Mouse (Mus musculus) liver, postnatal 0 days (tissue): ENCODE measurements at regions not wholly inside any gene's neighbourhood (a gene's known extent, or its start where the extent isn't known, plus 50 kb on each side); places are given as distances from the start of the nearest gene placed in this dataset.

Experiments used
- ATAC-seq: fragments of 200-750 bp; cut with Nextera tagmentation; 2 replicates; pipeline ENCODE4 v1.8.0; 2017; ENCODE audit warnings: mild to moderate bottlenecking, moderate library complexity
- DNase-seq: peaks from one replicate; pipeline ENCODE4 v3.0.0-alpha.2; 2016
- H3K27ac ChIP-seq: fragments of 300-500 bp; sonication (generic); 2 replicates; pipeline ENCODE4 v1.5.1; 2014; ENCODE audit warnings: antibody characterized with exemption, moderate library complexity, mild to moderate bottlenecking, low read depth
- H3K27me3 ChIP-seq: fragments of 300-500 bp; sonication (generic); 2 replicates; pipeline ENCODE4 v1.6.1; 2014; ENCODE audit warnings: low read length, control low read depth, mixed read lengths; ENCODE audit not compliant: insufficient read depth
- H3K36me3 ChIP-seq: fragments of 300-500 bp; sonication (generic); replicated peaks from 2 replicates; pipeline ENCODE4 v1.6.1; 2014; ENCODE audit warnings: mild to moderate bottlenecking, control low read depth, low read length, moderate library complexity, mixed read lengths; ENCODE audit not compliant: insufficient read depth
- H3K4me1 ChIP-seq: fragments of 300-500 bp; sonication (generic); 2 replicates; pipeline ENCODE4 v1.6.1; 2014; ENCODE audit warnings: antibody characterized with exemption, mild to moderate bottlenecking, control low read depth; ENCODE audit not compliant: insufficient read depth
- H3K4me2 ChIP-seq: fragments of 300-500 bp; sonication (generic); 2 replicates; pipeline ENCODE4 v1.6.1; 2014; ENCODE audit warnings: low read depth, mild to moderate bottlenecking, low read length, moderate library complexity, mixed read lengths
- H3K4me3 ChIP-seq: fragments of 300-500 bp; sonication (generic); 2 replicates; pipeline ENCODE4 v1.5.1; 2014; ENCODE audit warnings: low read depth, low read length
- H3K9ac ChIP-seq: fragments of 300-500 bp; sonication (generic); replicated peaks from 2 replicates; pipeline ENCODE4 v1.6.1; 2014; ENCODE audit warnings: mild to moderate bottlenecking, moderate library complexity
- H3K9me3 ChIP-seq: fragments of 300-500 bp; sonication (generic); 2 replicates; pipeline ENCODE4 v1.6.1; 2016; ENCODE audit warnings: mild to moderate bottlenecking, control low read depth, low read length, mixed read lengths
- CTCF ChIP-seq: sonication (generic); IDR thresholded peaks from 2 replicates; pipeline ENCODE4 v1.5.1; 2016; ENCODE audit warnings: antibody characterized with exemption, low read depth
- EP300 ChIP-seq: IDR thresholded peaks from 2 replicates; pipeline ENCODE4 v1.6.1; 2016; ENCODE audit warnings: antibody characterized with exemption, low read depth, mild to moderate bottlenecking
- WGBS: fragments of 180-500 bp; shearing (Covaris S2); extraction: QIAGEN DNeasy Blood & Tissue Kit; methylation state at CpG from one replicate; pipeline ENCODE4 v1.1.7; 2014; ENCODE audit not compliant: insufficient replicate concordance; 5-methylcytosine and 5-hydroxymethylcytosine counted together

- H3K4me2 ChIP-seq = no peak overlapping the region
- DNase-seq (no peak), ATAC-seq (no peak)
- H3K27ac ChIP-seq = no peak overlapping the region
- no peaks in the 10 kb centered on the region for H3K36me3 ChIP-seq
- no peaks in the 10 kb centered on the region for H3K27me3 ChIP-seq
- no peaks in the 10 kb centered on the region for H3K4me1 ChIP-seq
- no peak overlapping the region for H3K9ac ChIP-seq
- no peaks in the 10 kb centered on the region for H3K9me3 ChIP-seq
- WGBS = 18% methylated on average over 1 of the region's 1 CpGs
- TF ChIP-seq CTCF (no peak), EP300 (no peak)
- H3K4me3 ChIP-seq = no peak overlapping the region
These were observed 106.0 kb upstream of the Cdh4 start for GRCm38 (mm10) chr2:179336235-179336634.

DNA sequence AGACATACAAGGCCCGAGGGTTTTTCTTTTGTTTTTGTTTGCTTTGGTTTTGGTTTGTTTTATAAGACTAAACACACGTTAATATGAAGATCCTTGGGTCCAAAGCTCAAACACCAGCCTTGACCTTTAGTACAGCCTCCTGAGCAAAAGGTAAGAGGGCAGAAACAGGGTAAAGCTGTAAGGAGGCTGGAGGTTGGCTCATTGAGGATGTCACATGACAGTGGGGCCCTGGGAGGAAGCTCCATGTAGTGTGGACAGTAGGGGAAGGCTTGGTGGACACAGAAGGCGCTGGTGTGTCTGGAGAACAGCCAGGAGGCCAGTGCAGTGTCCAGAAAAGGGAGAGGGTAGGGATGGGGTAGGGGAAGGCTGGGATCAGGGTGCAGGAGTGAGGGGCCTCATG lies 89.6 kb upstream of the Cdh4 start:
- H3K9me3 ChIP-seq = no peaks in the 10 kb centered on the region
- H3K27ac ChIP-seq = no peak overlapping the region
- TF ChIP-seq CTCF = no peak
- TF ChIP-seq EP300 = no peak
- H3K36me3 ChIP-seq = no peaks in the 10 kb centered on the region
- H3K9ac ChIP-seq = no peak overlapping the region
- ATAC-seq (no peak), DNase-seq (no peak)
- no peaks in the 10 kb centered on the region for H3K4me1 ChIP-seq
- no peak overlapping the region for H3K4me2 ChIP-seq
- 46% methylated on average over 3 of the region's 3 CpGs for WGBS
- H3K27me3 ChIP-seq = no peaks in the 10 kb centered on the region
- H3K4me3 ChIP-seq = no peak overlapping the region

DNA sequence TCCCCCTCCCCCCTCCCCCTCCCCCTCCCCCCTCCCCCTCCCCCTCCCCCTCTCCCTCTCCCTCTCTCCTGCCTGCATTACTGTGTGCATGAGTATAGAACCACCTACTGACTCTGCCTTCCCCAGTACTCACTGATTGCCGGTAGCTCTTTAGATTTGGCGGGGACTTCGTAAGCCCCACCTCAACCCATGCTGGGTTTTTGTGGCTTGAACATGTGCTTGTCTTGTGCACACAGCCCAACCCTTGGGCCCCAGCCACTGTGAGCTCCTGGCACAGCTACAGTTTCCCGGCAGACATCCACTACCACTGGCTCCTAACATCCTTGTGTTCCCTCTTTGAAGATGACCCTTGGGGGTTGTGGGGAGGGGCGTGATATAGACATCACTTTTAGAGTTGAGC lies 87.4 kb upstream of the Cdh4 start:
- Histone ChIP-seq H3K4me3 (no peak overlapping the region), H3K9ac (no peak overlapping the region), H3K9me3 (no peaks in the 10 kb centered on the region), H3K27ac (no peak overlapping the region), H3K4me2 (no peak overlapping the region), H3K36me3 (no peaks in the 10 kb centered on the region), H3K4me1 (no peaks in the 10 kb centered on the region), H3K27me3 (no peaks in the 10 kb centered on the region)
- 74% methylated on average over 5 of the region's 5 CpGs for WGBS
- TF ChIP-seq CTCF = no peak
- TF ChIP-seq EP300 = no peak
- DNase-seq (no peak), ATAC-seq (no peak)

- H3K4me1 ChIP-seq = no peaks in the 10 kb centered on the region
- ATAC-seq (no peak), DNase-seq (no peak)
- no peaks in the 10 kb centered on the region for H3K27me3 ChIP-seq
- H3K27ac ChIP-seq = no peak overlapping the region
- WGBS = 67% methylated on average over 14 of the region's 14 CpGs
- TF ChIP-seq EP300 (no peak), CTCF (no peak)
- H3K9ac ChIP-seq = no peak overlapping the region
- H3K4me3 ChIP-seq = no peak overlapping the region
- no peak overlapping the region for H3K4me2 ChIP-seq
- no peaks in the 10 kb centered on the region for H3K36me3 ChIP-seq
- no peaks in the 10 kb centered on the region for H3K9me3 ChIP-seq
These were observed 71.2 kb upstream of the Cdh4 start for GRCm38 (mm10) chr2:179370882-179371546.

GRCm38 (mm10) chr2:179371553-179371952 lies 70.7 kb upstream of the Cdh4 start:
- no peaks in the 10 kb centered on the region for H3K4me1 ChIP-seq
- DNase-seq = no peak
- WGBS = 61% methylated on average over 7 of the region's 7 CpGs
- no peak overlapping the region for H3K9ac ChIP-seq
- H3K4me3 ChIP-seq = no peak overlapping the region
- H3K27me3 ChIP-seq = no peaks in the 10 kb centered on the region
- no peak for TF ChIP-seq CTCF
- no peak for ATAC-seq
- no peaks in the 10 kb centered on the region for H3K36me3 ChIP-seq
- no peak overlapping the region for H3K27ac ChIP-seq
- H3K4me2 ChIP-seq = no peak overlapping the region
- H3K9me3 ChIP-seq = no peaks in the 10 kb centered on the region

- Histone ChIP-seq H3K27ac (no peak overlapping the region), H3K4me2 (no peak overlapping the region), H3K9me3 (no peaks in the 10 kb centered on the region), H3K4me1 (no peaks in the 10 kb centered on the region), H3K27me3 (no peaks in the 10 kb centered on the region), H3K4me3 (no peak overlapping the region), H3K9ac (no peak overlapping the region), H3K36me3 (no peaks in the 10 kb centered on the region)
- ATAC-seq (no peak), DNase-seq (no peak)
- 70% methylated on average over 11 of the region's 11 CpGs for WGBS
- TF ChIP-seq EP300 (no peak), CTCF (no peak)
These were observed 62.4 kb upstream of the Cdh4 start for GRCm38 (mm10) chr2:179379691-179380443.
